ENCODE assay signal across 20 mouse cellular contexts in the genomic region with DNA sequence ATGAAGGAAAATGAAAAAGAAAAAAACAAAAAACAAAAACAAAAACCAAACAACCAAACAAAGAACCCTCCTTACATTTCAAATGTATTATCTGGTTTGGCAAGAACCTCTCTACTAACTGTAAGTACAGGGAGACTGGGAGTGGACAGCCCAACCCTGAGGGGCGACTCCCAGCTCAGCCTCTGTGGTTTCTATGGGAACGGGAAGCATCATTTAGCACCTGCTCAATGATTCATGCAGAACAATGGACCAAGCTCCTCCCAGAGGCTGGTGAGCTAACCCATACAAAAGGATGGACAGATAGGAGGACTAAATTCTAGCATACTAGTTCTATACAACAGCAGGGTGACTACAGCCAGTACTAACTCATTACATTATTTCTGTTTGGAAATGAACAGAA. TPM values are rescaled to one million over a fixed set of nuclear protein-coding genes. Genes with fewer than 3 reads are reported as not detected.
DNase-seq lines count a peak whose midpoint lies in the region; ATAC-seq and TF ChIP-seq lines count a peak whose summit lies in the region.
"Had no signal": no experiment of that assay in that cellular context is flagged by ENCODE, and none has a peak within 500 bp of the region (broad histone marks: within the 10 kb centered on the region; RNA-seq: fewer than 3 reads in every experiment).

No protein-coding gene starts in this region.

- TF ChIP-seq POLR2A in testis, adult 2 months (IDR thresholded peaks at IDR 0.05; ENCODE audit: control insufficient read depth, low read depth, low read length), result no peak

- no peak for TF ChIP-seq CTCF in testis, adult 2 months (IDR thresholded peaks at IDR 0.05; ENCODE audit: control insufficient read depth, insufficient read depth, insufficient replicate concordance, low read depth, low read length)

- no peaks in the 10 kb centered on the region for H3K27me3 ChIP-seq in forebrain, embryonic 12.5 days
- H3K27me3 ChIP-seq in forebrain, embryonic 15.5 days, result no peaks in the 10 kb centered on the region
- H3K27me3 ChIP-seq in testis, adult 2 months (ENCODE audit: control insufficient read depth, insufficient read depth, low read length), result no peaks in the 10 kb centered on the region
- no peaks in the 10 kb centered on the region for H3K27me3 ChIP-seq in hindbrain, embryonic 12.5 days
- H3K27me3 ChIP-seq: heart, embryonic 13.5 days had no signal

- H3K4me1 ChIP-seq in forebrain, embryonic 12.5 days, result peaks cover 4% of the 10 kb centered on the region
- H3K4me1 ChIP-seq in forebrain, embryonic 15.5 days, result no peaks in the 10 kb centered on the region
- no peaks in the 10 kb centered on the region for H3K4me1 ChIP-seq in testis, adult 2 months (ENCODE audit: control insufficient read depth, insufficient read depth, low read length)
- peaks cover 11% of the 10 kb centered on the region for H3K4me1 ChIP-seq in hindbrain, embryonic 12.5 days

- H3K4me2 ChIP-seq in forebrain, embryonic 12.5 days, result no peak overlapping the region
- H3K4me2 ChIP-seq in forebrain, embryonic 15.5 days (replicated peaks), result no peak overlapping the region
- no peak overlapping the region for H3K4me2 ChIP-seq in hindbrain, embryonic 12.5 days (replicated peaks)
- H3K4me2 ChIP-seq: heart, embryonic 13.5 days had no signal

- 57% methylated on average over 2 of the region's 2 CpGs for WGBS in forebrain, embryonic 12.5 days
- WGBS in forebrain, embryonic 15.5 days, result 56% methylated on average over 2 of the region's 2 CpGs
- WGBS in hindbrain, embryonic 12.5 days, result 33% methylated on average over 2 of the region's 2 CpGs

- H3K9me3 ChIP-seq in forebrain, embryonic 12.5 days, result no peaks in the 10 kb centered on the region
- H3K9me3 ChIP-seq in forebrain, embryonic 15.5 days, result no peaks in the 10 kb centered on the region
- no peaks in the 10 kb centered on the region for H3K9me3 ChIP-seq in hindbrain, embryonic 12.5 days (replicated peaks)
- H3K9me3 ChIP-seq: heart, embryonic 13.5 days had no signal

- H3K4me3 ChIP-seq in forebrain, embryonic 12.5 days (replicated peaks), result no peak overlapping the region
- H3K4me3 ChIP-seq in forebrain, embryonic 15.5 days, result no peak overlapping the region
- peak overlapping the region; percentile 38; the same call in 1 of the 2 replicates for H3K4me3 ChIP-seq in testis, adult 2 months (ENCODE audit: control insufficient read depth, low read depth, low read length)
- H3K4me3 ChIP-seq in hindbrain, embryonic 12.5 days, result no peak overlapping the region
- H3K4me3 ChIP-seq: heart, embryonic 13.5 days; layer of hippocampus, adult 2 months; myocyte had no signal

- no peak overlapping the region for H3K27ac ChIP-seq in forebrain, embryonic 12.5 days
- no peak overlapping the region for H3K27ac ChIP-seq in forebrain, embryonic 15.5 days (replicated peaks)
- no peak overlapping the region for H3K27ac ChIP-seq in testis, adult 2 months (ENCODE audit: control insufficient read depth, insufficient read depth, low read depth, low read length)
- no peak overlapping the region for H3K27ac ChIP-seq in hindbrain, embryonic 12.5 days
- H3K27ac ChIP-seq: heart, embryonic 13.5 days; kidney, postnatal 0 days; layer of hippocampus, adult 2 months had no signal

- DNase-seq in testis, postnatal 10 days (ENCODE audit: low spot score), result no peak
- DNase-seq in urinary bladder, postnatal 14 days (ENCODE audit: low spot score), result no peak
- DNase-seq in cerebellum, adult 11-12 months, result no peak
- no peak for DNase-seq in yolk sac, embryonic 10.5 days (ENCODE audit: low spot score)
- DNase-seq: adrenal gland, postnatal 14 days; cerebellum, adult 9-10 months; heart, postnatal 36 days; liver; liver, postnatal 0 days; right cerebral cortex, postnatal 4 days had no signal

- H3K36me3 ChIP-seq in forebrain, embryonic 12.5 days (replicated peaks), result no peaks in the 10 kb centered on the region
- H3K36me3 ChIP-seq in forebrain, embryonic 15.5 days, result no peaks in the 10 kb centered on the region
- H3K36me3 ChIP-seq in testis, adult 2 months (ENCODE audit: control insufficient read depth, insufficient read depth, low read length), result no peaks in the 10 kb centered on the region
- no peaks in the 10 kb centered on the region for H3K36me3 ChIP-seq in hindbrain, embryonic 12.5 days
- H3K36me3 ChIP-seq: heart, embryonic 13.5 days had no signal

- peak; percentile 71 for ATAC-seq in forebrain, embryonic 12.5 days (ENCODE audit: low FRiP score)
- no peak for ATAC-seq in forebrain, embryonic 15.5 days (replicated peaks)
- ATAC-seq in hindbrain, embryonic 12.5 days (ENCODE audit: low FRiP score), result peak; percentile 84
- ATAC-seq: forebrain, embryonic 14.5 days; intestine, postnatal 0 days; liver, postnatal 0 days had no signal

- H3K9ac ChIP-seq in forebrain, embryonic 12.5 days, result no peak overlapping the region
- no peak overlapping the region for H3K9ac ChIP-seq in forebrain, embryonic 15.5 days (replicated peaks)
- H3K9ac ChIP-seq in hindbrain, embryonic 12.5 days, result no peak overlapping the region
- H3K9ac ChIP-seq: heart, embryonic 13.5 days; liver, postnatal 0 days had no signal

RNA-seq across cellular contexts. Expression of gene Dact1, which starts 40.4 kb away (rescaled TPM):
- polyA plus RNA-seq in forebrain, embryonic 12.5 days (2016; fragmentation: Nextera tagmentation; extraction: Ambion mirVana), result 24.7 and 25.5 TPM in 2 replicates
- 38.7 and 42.1 TPM in 2 replicates for polyA plus RNA-seq in forebrain, embryonic 15.5 days (2015; fragmentation: Nextera tagmentation; extraction: Ambion mirVana)
- 4.3 and 4.9 TPM in 2 replicates for polyA plus RNA-seq in testis, adult 2 months (2012; rRNA removed)
- 50.6 and 53.0 TPM in 2 replicates for polyA plus RNA-seq in hindbrain, embryonic 12.5 days (2016; fragmentation: Nextera tagmentation; extraction: Ambion mirVana)
